Mouse (Mus musculus) midbrain, embryonic 13.5 days (tissue): ENCODE data around the gene Rpgrip1. TPM values are rescaled to one million over a fixed set of nuclear protein-coding genes. Genes with fewer than 3 reads are reported as not detected.

Experiments
- polyA plus RNA-seq: library from polyadenylated mRNA; unstranded; fragments of >200 nt; fragmentation: Nextera tagmentation; extraction: Ambion mirVana; gene quantifications from 2 replicates; pipeline ENCODE4 v1.2.1, GENCODE M21; 2015

Rpgrip1 gene
- polyA plus RNA-seq, 1 experiment from 2014 or later: 60.6 TPM

Other genes starting within 250 kb of the Rpgrip1 start
- 82.7 and 87.6 TPM in 2 replicates for gene Mettl17, start 225.9 kb upstream of the Rpgrip1 start, polyA plus RNA-seq
- 1.8 and 2.0 TPM in 2 replicates for gene Slc39a2, start 217.8 kb upstream of the Rpgrip1 start, polyA plus RNA-seq
- gene Ndrg2, start 196.5 kb upstream of the Rpgrip1 start, polyA plus RNA-seq: 66.6 and 69.7 TPM in 2 replicates
- gene Tppp2, start 192.3 kb upstream of the Rpgrip1 start, polyA plus RNA-seq: not detected in 2 replicates
- not detected in 2 replicates for gene Rnase13, start 187.9 kb upstream of the Rpgrip1 start, polyA plus RNA-seq
- gene Arhgef40, start 126.0 kb upstream of the Rpgrip1 start, polyA plus RNA-seq: 82.2 and 86.2 TPM in 2 replicates
- 0.82 and 0.92 TPM in 2 replicates for gene Tmem253, start 95.0 kb upstream of the Rpgrip1 start, polyA plus RNA-seq
- gene Zfp219, start 90.0 kb upstream of the Rpgrip1 start, polyA plus RNA-seq: 56.0 and 63.6 TPM in 2 replicates
- not detected in 2 replicates for gene Olfr221, start 68.2 kb upstream of the Rpgrip1 start, polyA plus RNA-seq
- 705 and 728 TPM in 2 replicates for gene Hnrnpc, start 6.7 kb upstream of the Rpgrip1 start, polyA plus RNA-seq
- 62.7 and 68.4 TPM in 2 replicates for gene Supt16, start 86.7 kb downstream of the Rpgrip1 start, polyA plus RNA-seq
- gene Chd8, start 147.1 kb downstream of the Rpgrip1 start, polyA plus RNA-seq: 46.5 and 50.4 TPM in 2 replicates
- gene Tox4, start 168.4 kb downstream of the Rpgrip1 start, polyA plus RNA-seq: 55.5 and 60.8 TPM in 2 replicates
- gene Rab2b, start 168.8 kb downstream of the Rpgrip1 start, polyA plus RNA-seq: 60.6 and 63.4 TPM in 2 replicates
- gene Mettl3, start 194.4 kb downstream of the Rpgrip1 start, polyA plus RNA-seq: 50.4 and 57.8 TPM in 2 replicates
- gene Sall2, start 218.1 kb downstream of the Rpgrip1 start, polyA plus RNA-seq: 56.6 and 56.9 TPM in 2 replicates
- gene Olfr1513, start 245.7 kb downstream of the Rpgrip1 start, polyA plus RNA-seq: not detected in 2 replicates